Mouse (Mus musculus): ENCODE results near the gene Slc25a22.

- no peak for TF ChIP-seq CTCF (IDR thresholded peaks at IDR 0.05; ENCODE audit: extremely low read depth, insufficient read length, insufficient replicate concordance, low read depth, low read length)
- no peak for TF ChIP-seq POLR2A (IDR thresholded peaks at IDR 0.05; ENCODE audit: low read depth, low read length)
Observed at GRCm38 (mm10) chr7:141433517-141434400, 3.9 kb downstream of the Slc25a22 start.

All from small intestine, adult 2 months (tissue).